In the genomic region with DNA sequence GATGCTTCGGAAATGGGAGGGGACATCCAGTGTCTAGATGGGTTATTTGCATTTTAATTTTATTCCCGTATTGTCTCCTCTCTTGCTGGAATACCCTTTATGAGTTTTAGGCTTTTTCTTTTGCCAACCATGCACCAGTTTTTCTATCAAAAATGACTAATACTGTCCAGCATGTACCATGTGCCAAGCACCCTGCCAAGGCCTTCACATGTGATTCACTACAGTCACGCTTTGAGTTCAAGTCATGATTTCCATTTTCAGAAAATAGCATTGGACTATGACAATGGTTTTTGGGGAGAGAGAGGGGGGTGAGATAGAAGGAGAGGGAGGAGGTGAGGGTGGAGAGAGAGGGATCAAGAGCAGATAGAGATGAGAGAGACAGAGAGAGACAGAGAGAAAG, we compare ENCODE assay signal across 12 mouse cellular contexts.
"Had no signal": no experiment of that assay in that cellular context is flagged by ENCODE, and none has a peak within 500 bp of the region (broad histone marks: within the 10 kb centered on the region; RNA-seq: fewer than 3 reads in every experiment).

No protein-coding gene starts in this region.

- DNase-seq: kidney, postnatal 10 days; kidney, postnatal 4 days; lung, adult 2 months; lung, postnatal 36 days; thymus, postnatal 14 days had no signal

- ATAC-seq: lung, postnatal 0 days; midbrain, embryonic 13.5 days had no signal

- H3K27ac ChIP-seq: layer of hippocampus, adult 2 months; limb, embryonic 10.5 days; liver, embryonic 15.5 days; midbrain, embryonic 13.5 days; neural tube, embryonic 15.5 days; stomach, postnatal 0 days had no signal

- H3K4me3 ChIP-seq: layer of hippocampus, adult 2 months; limb, embryonic 10.5 days; liver, embryonic 15.5 days; midbrain, embryonic 13.5 days; neural tube, embryonic 15.5 days had no signal
